Mouse (Mus musculus) hindbrain, embryonic 10.5 days (tissue): ENCODE measurements at regions not wholly inside any gene's neighbourhood (a gene's known extent, or its start where the extent isn't known, plus 50 kb on each side); places are given as distances from the start of the nearest gene placed in this dataset.

Experiments used
- DNase-seq: peaks from one replicate; pipeline ENCODE4 v3.0.0-alpha.2; 2017; ENCODE audit warnings: low spot score
- H3K27ac ChIP-seq: fragments of 300-500 bp; sonication (generic); 2 replicates; pipeline ENCODE4 v1.5.1; 2016; ENCODE audit warnings: mild to moderate bottlenecking, moderate library complexity
- H3K27me3 ChIP-seq: fragments of 300-500 bp; sonication (generic); 2 replicates; pipeline ENCODE4 v1.6.1; 2016; ENCODE audit warnings: mild to moderate bottlenecking; ENCODE audit not compliant: poor library complexity, insufficient read depth, severe bottlenecking
- H3K36me3 ChIP-seq: fragments of 300-500 bp; sonication (generic); 2 replicates; pipeline ENCODE4 v1.6.1; 2016; ENCODE audit warnings: mild to moderate bottlenecking, moderate library complexity
- H3K4me1 ChIP-seq: fragments of 300-500 bp; sonication (generic); replicated peaks from 2 replicates; pipeline ENCODE4 v1.6.1; 2016; ENCODE audit warnings: mild to moderate bottlenecking
- H3K4me3 ChIP-seq: fragments of 300-500 bp; sonication (generic); 2 replicates; pipeline ENCODE4 v1.5.1; 2016; ENCODE audit warnings: mild to moderate bottlenecking, moderate library complexity
- H3K9me3 ChIP-seq: fragments of 300-500 bp; sonication (generic); 2 replicates; pipeline ENCODE4 v1.6.1; 2016; ENCODE audit warnings: mild to moderate bottlenecking, moderate library complexity
- WGBS: fragments of 180-500 bp; shearing (Covaris S2); methylation state at CpG from one replicate; pipeline ENCODE4 v1.1.7; 2016; 5-methylcytosine and 5-hydroxymethylcytosine counted together

- 82% methylated on average over 5 of the region's 5 CpGs for WGBS
- DNase-seq = no peak
- no peaks in the 10 kb centered on the region for H3K27me3 ChIP-seq
- no peaks in the 10 kb centered on the region for H3K36me3 ChIP-seq
- H3K9me3 ChIP-seq = no peaks in the 10 kb centered on the region
- H3K27ac ChIP-seq = no peak overlapping the region
- no peak overlapping the region for H3K4me3 ChIP-seq
- peaks cover 9% of the 10 kb centered on the region for H3K4me1 ChIP-seq
Observed at GRCm38 (mm10) chr5:75825576-75825975, 152.7 kb downstream of the Kdr start.

- H3K27ac ChIP-seq = no peak overlapping the region
- no peak for DNase-seq
- H3K9me3 ChIP-seq = no peaks in the 10 kb centered on the region
- H3K4me3 ChIP-seq = no peak overlapping the region
- WGBS = 93% methylated on average over 4 of the region's 4 CpGs
- H3K4me1 ChIP-seq = peaks cover 2% of the 10 kb centered on the region; the same call in 1 of the 2 replicates
- H3K27me3 ChIP-seq = no peaks in the 10 kb centered on the region
- no peaks in the 10 kb centered on the region for H3K36me3 ChIP-seq
Observed at GRCm38 (mm10) chr5:75824660-75825059, 153.6 kb downstream of the Kdr start.

GRCm38 (mm10) chr5:75823646-75824045, 154.6 kb downstream of the Kdr start:
- H3K27ac ChIP-seq = no peak overlapping the region
- WGBS = 87% methylated on average over 3 of the region's 3 CpGs
- no peaks in the 10 kb centered on the region for H3K36me3 ChIP-seq
- no peak overlapping the region for H3K4me3 ChIP-seq
- peaks cover 5% of the 10 kb centered on the region; the same call in 1 of the 2 replicates for H3K4me1 ChIP-seq
- DNase-seq = no peak
- H3K9me3 ChIP-seq = no peaks in the 10 kb centered on the region
- H3K27me3 ChIP-seq = no peaks in the 10 kb centered on the region

- Histone ChIP-seq H3K9me3 (no peaks in the 10 kb centered on the region), H3K27me3 (no peaks in the 10 kb centered on the region), H3K4me1 (peaks cover 5% of the 10 kb centered on the region; the same call in 1 of the 2 replicates), H3K27ac (no peak overlapping the region), H3K4me3 (no peak overlapping the region), H3K36me3 (no peaks in the 10 kb centered on the region)
- no peak for DNase-seq
- WGBS = 95% methylated on average over 13 of the region's 13 CpGs
Observed at GRCm38 (mm10) chr5:75817396-75817795, 160.9 kb downstream of the Kdr start.

- 83% methylated on average over 12 of the region's 12 CpGs for WGBS
- H3K4me1 ChIP-seq = peaks cover 1% of the 10 kb centered on the region; the same call in 1 of the 2 replicates
- no peak for DNase-seq
Observed at GRCm38 (mm10) chr5:75814393-75814984, 163.8 kb downstream of the Kdr start.

GRCm38 (mm10) chr5:75812686-75813085, 165.6 kb downstream of the Kdr start:
- Histone ChIP-seq H3K27me3 (no peaks in the 10 kb centered on the region), H3K4me3 (no peak overlapping the region), H3K36me3 (no peaks in the 10 kb centered on the region), H3K27ac (no peak overlapping the region), H3K4me1 (no peaks in the 10 kb centered on the region), H3K9me3 (no peaks in the 10 kb centered on the region)
- DNase-seq = no peak
- 91% methylated on average over 4 of the region's 4 CpGs for WGBS

More at GRCm38 (mm10) chr5:75814393-75814984, 163.8 kb downstream of the Kdr start:
- Histone ChIP-seq H3K4me3 (no peak overlapping the region), H3K27ac (no peak overlapping the region), H3K27me3 (no peaks in the 10 kb centered on the region), H3K9me3 (no peaks in the 10 kb centered on the region), H3K36me3 (no peaks in the 10 kb centered on the region)

GRCm38 (mm10) chr5:75808551-75809332, 169.5 kb downstream of the Kdr start:
- H3K4me1 ChIP-seq = no peaks in the 10 kb centered on the region
- WGBS = 89% methylated on average over 18 of the region's 18 CpGs
- no peaks in the 10 kb centered on the region for H3K36me3 ChIP-seq
- no peak overlapping the region for H3K27ac ChIP-seq
- H3K4me3 ChIP-seq = no peak overlapping the region
- no peak for DNase-seq
- H3K27me3 ChIP-seq = no peaks in the 10 kb centered on the region
- H3K9me3 ChIP-seq = no peaks in the 10 kb centered on the region

GRCm38 (mm10) chr5:75805011-75805410, 173.2 kb downstream of the Kdr start:
- 87% methylated on average over 2 of the region's 2 CpGs for WGBS
- no peaks in the 10 kb centered on the region for H3K36me3 ChIP-seq
- no peak overlapping the region for H3K27ac ChIP-seq
- no peak overlapping the region for H3K4me3 ChIP-seq
- peaks cover 9% of the 10 kb centered on the region for H3K4me1 ChIP-seq
- H3K27me3 ChIP-seq = no peaks in the 10 kb centered on the region
- H3K9me3 ChIP-seq = no peaks in the 10 kb centered on the region
- DNase-seq = no peak

DNA sequence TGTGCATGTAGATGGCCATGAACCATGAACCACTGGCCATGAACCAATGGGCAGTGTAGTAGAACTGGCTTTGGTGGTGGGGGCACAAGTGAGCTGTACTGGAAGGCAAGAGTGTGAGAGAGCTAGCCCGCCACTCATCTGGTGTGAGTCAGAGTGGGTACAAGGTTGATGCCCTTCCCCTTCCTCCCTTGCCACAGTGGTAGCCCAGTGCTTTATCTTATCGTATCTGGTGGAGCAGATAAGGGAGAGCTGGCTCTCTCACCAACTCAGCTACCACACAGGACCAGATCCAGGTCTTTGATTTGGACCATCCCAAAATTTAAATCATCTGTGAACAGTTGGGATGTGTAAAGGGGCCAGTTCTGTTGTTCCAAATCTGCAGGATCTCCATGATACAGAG, 173.9 kb downstream of the Kdr start:
- Histone ChIP-seq H3K36me3 (no peaks in the 10 kb centered on the region), H3K4me1 (peaks cover 13% of the 10 kb centered on the region), H3K4me3 (no peak overlapping the region), H3K9me3 (no peaks in the 10 kb centered on the region), H3K27ac (no peak overlapping the region), H3K27me3 (no peaks in the 10 kb centered on the region)
- WGBS = 88% methylated on average over 2 of the region's 2 CpGs
- no peak for DNase-seq

GRCm38 (mm10) chr5:75803012-75803411, 175.2 kb downstream of the Kdr start:
- H3K27ac ChIP-seq = no peak overlapping the region
- no peak for DNase-seq
- H3K36me3 ChIP-seq = no peaks in the 10 kb centered on the region
- H3K4me3 ChIP-seq = no peak overlapping the region
- WGBS = 96% methylated on average over 2 of the region's 2 CpGs
- H3K27me3 ChIP-seq = no peaks in the 10 kb centered on the region
- H3K4me1 ChIP-seq = peaks cover 13% of the 10 kb centered on the region
- no peaks in the 10 kb centered on the region for H3K9me3 ChIP-seq

- 75% methylated on average over 18 of the region's 18 CpGs for WGBS
Observed at GRCm38 (mm10) chr5:75800040-75800989, 177.9 kb downstream of the Kdr start.

GRCm38 (mm10) chr5:75799627-75800026, 178.6 kb downstream of the Kdr start:
- no peak for DNase-seq
- no peaks in the 10 kb centered on the region for H3K9me3 ChIP-seq
- H3K27ac ChIP-seq = peak overlapping the region; percentile 45; the same call in 1 of the 2 replicates
- no peaks in the 10 kb centered on the region for H3K27me3 ChIP-seq
- WGBS = 92% methylated on average over 4 of the region's 4 CpGs
- peaks cover 13% of the 10 kb centered on the region for H3K4me1 ChIP-seq
- H3K36me3 ChIP-seq = no peaks in the 10 kb centered on the region
- no peak overlapping the region for H3K4me3 ChIP-seq

More at GRCm38 (mm10) chr5:75800040-75800989, 177.9 kb downstream of the Kdr start:
- no peak overlapping the region for H3K4me3 ChIP-seq
- H3K27me3 ChIP-seq = no peaks in the 10 kb centered on the region
- no peak for DNase-seq
- H3K4me1 ChIP-seq = peaks cover 13% of the 10 kb centered on the region
- H3K27ac ChIP-seq = peak overlapping the region; percentile 45; the same call in 1 of the 2 replicates
- H3K9me3 ChIP-seq = no peaks in the 10 kb centered on the region
- no peaks in the 10 kb centered on the region for H3K36me3 ChIP-seq
